Mouse (Mus musculus) midbrain, embryonic 13.5 days (tissue): Measurements from ENCODE around the gene Prl4a1. TPM values are rescaled to one million over a fixed set of nuclear protein-coding genes. Genes with fewer than 3 reads are reported as not detected.
"Not testable (repeated sequence)": the region's sequence is repeated elsewhere in the genome, so short reads cannot be mapped to it uniquely, and the experiment has no call there.

Experiments
- ATAC-seq: fragments of 200-750 bp; cut with Nextera tagmentation; 2 replicates; pipeline ENCODE4 v1.8.0; 2017; ENCODE audit warnings: mild to moderate bottlenecking, moderate TSS enrichment, moderate library complexity
- H3K27ac ChIP-seq: fragments of 300-500 bp; sonication (generic); 2 replicates; pipeline ENCODE4 v1.5.1; 2015; ENCODE audit warnings: inconsistent platforms, mild to moderate bottlenecking, moderate library complexity
- H3K27me3 ChIP-seq: fragments of 300-500 bp; sonication (generic); 2 replicates; pipeline ENCODE4 v1.6.1; 2015; ENCODE audit warnings: mild to moderate bottlenecking, inconsistent platforms
- H3K36me3 ChIP-seq: fragments of 300-500 bp; sonication (generic); 2 replicates; pipeline ENCODE4 v1.6.1; 2015; ENCODE audit warnings: mild to moderate bottlenecking, inconsistent platforms
- H3K4me1 ChIP-seq: fragments of 300-500 bp; sonication (generic); replicated peaks from 2 replicates; pipeline ENCODE4 v1.6.1; 2015; ENCODE audit warnings: inconsistent platforms
- H3K4me2 ChIP-seq: fragments of 300-500 bp; sonication (generic); replicated peaks from 2 replicates; pipeline ENCODE4 v1.6.1; 2015; ENCODE audit warnings: moderate library complexity, mild to moderate bottlenecking, inconsistent platforms
- H3K4me3 ChIP-seq: fragments of 300-500 bp; sonication (generic); replicated peaks from 2 replicates; pipeline ENCODE4 v1.5.1; 2015; ENCODE audit warnings: mild to moderate bottlenecking, inconsistent platforms
- H3K9ac ChIP-seq: fragments of 300-500 bp; sonication (generic); replicated peaks from 2 replicates; pipeline ENCODE4 v1.6.1; 2015; ENCODE audit warnings: mild to moderate bottlenecking, inconsistent platforms
- H3K9me3 ChIP-seq: fragments of 300-500 bp; sonication (generic); 2 replicates; pipeline ENCODE4 v1.6.1; 2016; ENCODE audit warnings: mild to moderate bottlenecking, inconsistent platforms
- WGBS: fragments of 180-500 bp; shearing (Covaris S2); methylation state at CpG from one replicate; pipeline ENCODE4 v1.1.7; 2015; 5-methylcytosine and 5-hydroxymethylcytosine counted together
- polyA plus RNA-seq: library from polyadenylated mRNA; unstranded; fragments of >200 nt; fragmentation: Nextera tagmentation; extraction: Ambion mirVana; gene quantifications from 2 replicates; pipeline ENCODE4 v1.2.1, GENCODE M21; 2015

Prl4a1 gene
- polyA plus RNA-seq = not detected in 2 replicates

GRCm38 (mm10) chr13:28015912-28016311 lies at the start of gene Prl4a1:
Gene Prl4a1, plus strand, starts transcription at chr13:28016212.
- H3K9ac ChIP-seq = no peak within 1 kb of the TSS
- no peak within 1 kb of the TSS for H3K4me2 ChIP-seq
- H3K27me3 ChIP-seq = no peaks in the 10 kb centered on the region
- H3K27ac ChIP-seq = no peak within 1 kb of the TSS
- no peaks in the 10 kb centered on the region for H3K9me3 ChIP-seq
- no peaks in the 10 kb centered on the region for H3K36me3 ChIP-seq
- H3K4me3 ChIP-seq = no peak within 1 kb of the TSS
- no peak for ATAC-seq
- WGBS = 93% methylated on average over 3 of the region's 3 CpGs
- H3K4me1 ChIP-seq = no peaks in the 10 kb centered on the region

DNA sequence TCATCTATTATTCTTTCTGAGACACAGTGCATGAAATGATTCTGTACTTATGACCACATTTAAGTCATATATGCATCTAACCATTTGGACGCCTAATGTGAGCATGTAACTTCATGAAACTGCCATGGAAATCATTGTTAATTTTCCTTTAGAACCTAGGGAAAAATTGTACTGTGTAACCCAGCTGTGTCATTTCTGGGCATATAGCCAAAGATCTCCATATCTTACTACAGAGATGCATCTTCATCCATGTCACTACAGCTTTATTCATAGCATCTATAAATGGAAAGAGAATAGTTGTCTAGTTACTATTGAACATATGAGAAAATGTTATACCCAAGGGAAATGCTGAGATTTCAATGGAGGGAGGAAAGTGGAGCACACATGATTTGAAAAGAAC lies 43.1 kb upstream of the Prl4a1 start:
- Histone ChIP-seq H3K4me1 (no peaks in the 10 kb centered on the region), H3K27ac (no peak overlapping the region), H3K9me3 (no peaks in the 10 kb centered on the region), H3K9ac (no peak overlapping the region), H3K4me3 (no peak overlapping the region), H3K36me3 (no peaks in the 10 kb centered on the region), H3K4me2 (no peak overlapping the region), H3K27me3 (no peaks in the 10 kb centered on the region)
- 86% methylated on average over 1 of the region's 1 CpGs for WGBS
- ATAC-seq = no peak

DNA sequence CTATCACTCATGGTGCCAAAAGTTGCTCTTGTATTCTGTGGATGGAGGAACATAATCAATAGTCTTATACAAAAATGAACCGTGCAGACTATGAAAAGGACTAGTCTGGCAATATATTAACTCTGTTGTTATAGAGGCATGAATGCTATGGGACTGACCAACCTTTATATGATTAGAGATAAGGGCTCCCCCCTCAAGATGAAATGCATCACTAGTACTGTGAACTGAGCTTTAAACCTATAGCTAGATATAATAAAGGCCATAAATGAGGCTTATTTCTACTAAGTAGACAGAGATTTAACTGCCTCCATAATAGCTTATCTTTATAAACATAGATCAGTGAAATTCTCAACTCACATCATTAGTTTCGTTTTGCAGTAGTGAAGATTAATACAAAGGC lies 41.7 kb upstream of the Prl4a1 start:
- WGBS = 82% methylated on average over 2 of the region's 2 CpGs
- H3K27ac ChIP-seq, H3K27me3 ChIP-seq, H3K4me2 ChIP-seq, ATAC-seq, H3K9ac ChIP-seq, H3K36me3 ChIP-seq, H3K9me3 ChIP-seq, H3K4me1 ChIP-seq, H3K4me3 ChIP-seq: not testable (repeated sequence)

DNA sequence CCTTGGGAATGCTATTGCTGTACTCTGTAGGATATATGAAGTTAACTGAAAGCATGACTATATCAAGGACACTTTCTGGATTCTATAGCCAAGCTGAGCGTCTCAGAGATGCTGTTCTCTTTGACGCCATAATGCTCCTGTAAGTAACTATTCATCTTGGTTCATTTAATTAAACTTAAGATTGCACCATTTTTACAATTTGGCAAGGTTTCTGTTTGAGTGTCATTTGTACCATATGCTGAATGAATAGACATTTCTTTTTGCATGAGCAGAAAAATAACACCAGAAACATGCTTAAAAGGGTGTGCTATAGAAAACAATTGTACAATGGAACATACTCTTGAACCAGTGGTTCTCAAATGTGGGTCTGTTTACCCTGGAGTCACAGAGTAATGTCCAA lies 38.4 kb upstream of the Prl4a1 start:
- no peak overlapping the region for H3K4me2 ChIP-seq
- no peak overlapping the region for H3K27ac ChIP-seq
- no peaks in the 10 kb centered on the region for H3K36me3 ChIP-seq
- no peak for ATAC-seq
- no peak overlapping the region for H3K4me3 ChIP-seq
- H3K9ac ChIP-seq = no peak overlapping the region
- no peaks in the 10 kb centered on the region for H3K9me3 ChIP-seq
- H3K4me1 ChIP-seq = no peaks in the 10 kb centered on the region
- no peaks in the 10 kb centered on the region for H3K27me3 ChIP-seq
- 89% methylated on average over 2 of the region's 2 CpGs for WGBS

DNA sequence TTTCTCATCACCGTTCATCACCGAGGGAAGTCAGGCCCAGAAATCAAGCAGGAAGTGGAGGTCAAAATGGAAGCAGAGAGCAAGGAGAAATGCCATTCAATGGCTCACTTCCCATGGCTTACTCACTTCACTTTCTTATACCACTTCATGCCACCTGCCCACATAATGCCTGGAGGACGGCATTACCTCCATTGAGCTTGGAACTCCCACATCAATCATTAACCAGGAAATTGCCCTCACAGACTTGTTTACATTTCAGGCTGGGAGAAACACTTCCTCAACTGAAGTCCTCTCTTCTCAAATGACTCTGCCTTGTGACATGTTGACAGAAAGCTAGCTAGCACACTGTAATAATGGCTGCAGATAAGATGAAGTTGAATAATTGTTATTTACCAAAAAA lies 19.5 kb upstream of the Prl4a1 start:
- not testable (repeated sequence) for ATAC-seq, H3K27ac ChIP-seq, H3K4me2 ChIP-seq, H3K9me3 ChIP-seq, H3K9ac ChIP-seq, H3K27me3 ChIP-seq, H3K36me3 ChIP-seq, H3K4me1 ChIP-seq, H3K4me3 ChIP-seq
- WGBS = 92% methylated on average over 3 of the region's 3 CpGs

DNA sequence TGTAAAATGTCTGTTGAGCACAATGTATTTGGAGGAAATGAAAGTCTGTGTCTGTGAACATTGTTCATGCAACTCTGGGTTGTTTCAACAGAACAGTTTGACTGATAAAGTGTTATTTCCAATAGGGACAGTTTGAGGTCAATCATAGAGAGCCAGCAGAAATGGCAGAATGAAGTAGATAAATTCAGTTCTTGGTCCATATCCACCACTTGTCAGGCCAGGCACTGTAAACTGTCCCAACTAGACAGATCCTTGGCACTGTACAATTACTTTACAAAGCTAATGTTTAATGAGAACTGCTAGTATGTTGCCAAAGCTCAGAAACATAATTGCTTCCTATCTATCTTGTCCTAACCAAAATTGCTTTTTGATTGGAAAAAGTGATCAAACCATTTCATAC lies 13.3 kb downstream of the Prl4a1 start:
- Histone ChIP-seq H3K4me3 (no peak overlapping the region), H3K4me1 (no peaks in the 10 kb centered on the region), H3K4me2 (no peak overlapping the region), H3K27me3 (no peaks in the 10 kb centered on the region), H3K27ac (no peak overlapping the region), H3K36me3 (no peaks in the 10 kb centered on the region), H3K9me3 (no peaks in the 10 kb centered on the region), H3K9ac (no peak overlapping the region)
- no peak for ATAC-seq

- Histone ChIP-seq H3K9me3 (no peaks in the 10 kb centered on the region), H3K4me3 (no peak overlapping the region), H3K9ac (no peak overlapping the region), H3K36me3 (no peaks in the 10 kb centered on the region), H3K4me2 (no peak overlapping the region), H3K4me1 (no peaks in the 10 kb centered on the region), H3K27me3 (no peaks in the 10 kb centered on the region), H3K27ac (no peak overlapping the region)
- ATAC-seq = no peak
- 94% methylated on average over 3 of the region's 3 CpGs for WGBS
Observed at GRCm38 (mm10) chr13:28069315-28069714, 53.3 kb downstream of the Prl4a1 start.

Other genes with a start within 250 kb of the Prl4a1 start
- not detected in 2 replicates for gene Prl7c1, start 235.4 kb upstream of the Prl4a1 start, polyA plus RNA-seq
- not detected in 2 replicates for gene Prl2a1, start 214.6 kb upstream of the Prl4a1 start, polyA plus RNA-seq
- not detected in 2 replicates for gene Prl2c1, start 166.9 kb upstream of the Prl4a1 start, polyA plus RNA-seq
- not detected in 2 replicates for gene Prl5a1, start 126.3 kb downstream of the Prl4a1 start, polyA plus RNA-seq
- gene Gm11361, start 241.3 kb downstream of the Prl4a1 start, polyA plus RNA-seq = 2.1 and 5.2 TPM in 2 replicates